16 mouse cellular contexts compared by ENCODE assay signal in genomic region chr4:53126794-53127193, GRCm38 (mm10). TPM values are rescaled to one million over a fixed set of nuclear protein-coding genes. Genes with fewer than 3 reads are reported as not detected.
A peak's percentile ranks its signal among the peaks of the same experiment; 100 is the strongest.
DNase-seq lines count a peak whose midpoint lies in the region; TF ChIP-seq lines count a peak whose summit lies in the region.
"Had no signal": no experiment of that assay in that cellular context is flagged by ENCODE, and none has a peak within 500 bp of the region (broad histone marks: within the 10 kb centered on the region; RNA-seq: fewer than 3 reads in every experiment).

No protein-coding gene starts in this region.

- TF ChIP-seq CTCF in bone marrow macrophage, adult 2 months (IDR thresholded peaks at IDR 0.05; ENCODE audit: low read depth, low read length), result no peak

- peak; percentile 98 for DNase-seq in heart, adult 11 months
- DNase-seq in heart, adult 8-10 months (ENCODE audit: low spot score), result no peak
- peak; percentile 20 to 50 for DNase-seq in left cerebral cortex, postnatal 10 days (ENCODE audit: extremely low spot score in 1 of 2, low spot score in 2 of 2)
- no peak for DNase-seq in left cerebral cortex, adult 11 months (ENCODE audit: low spot score)
- peak; percentile 50 for DNase-seq in adrenal gland, postnatal 25 days
- DNase-seq in cerebellum, adult 11-12 months, result no peak
- DNase-seq: heart, postnatal 4 days; liver, embryonic 13.5 days; lung, embryonic 14.5 days had no signal

- peaks cover 53% of the 10 kb centered on the region for H3K4me1 ChIP-seq in bone marrow macrophage, adult 2 months (ENCODE audit: control insufficient read depth, insufficient read depth, low read length)
- H3K4me1 ChIP-seq: embryonic facial prominence, embryonic 12.5 days; heart, embryonic 15.5 days; neural tube, embryonic 12.5 days had no signal

- H3K4me3 ChIP-seq in bone marrow macrophage, adult 2 months (ENCODE audit: insufficient read depth, low read length), result no peak overlapping the region
- H3K4me3 ChIP-seq: embryonic facial prominence, embryonic 12.5 days; erythroblast, embryonic 14.5 days; heart, embryonic 15.5 days; kidney, embryonic 15.5 days; limb, embryonic 13.5 days; liver, embryonic 13.5 days; neural tube, embryonic 12.5 days had no signal

- H3K27ac ChIP-seq in bone marrow macrophage, adult 2 months (ENCODE audit: insufficient read depth, low read depth, low read length), result peak overlapping the region; percentile 25; the same call in 1 of the 2 replicates
- H3K27ac ChIP-seq: embryonic facial prominence, embryonic 12.5 days; heart, embryonic 15.5 days; kidney, embryonic 15.5 days; limb, embryonic 13.5 days; liver, embryonic 13.5 days; neural tube, embryonic 12.5 days had no signal

- no peak for TF ChIP-seq POLR2A in bone marrow macrophage, adult 2 months (IDR thresholded peaks at IDR 0.05; ENCODE audit: borderline replicate concordance, low read depth, low read length)

- intact Hi-C loops in left cerebral cortex, postnatal 10 days (cut with DNase I), result no loop called here

RNA-seq across cellular contexts. Expression of gene Abca1, which starts 32.9 kb away (rescaled TPM):
- total RNA-seq in heart, adult 8-10 months (2022), result 10 to 100 TPM; 13.6 to 22.8 (median 16.8) TPM
- total RNA-seq in left cerebral cortex, postnatal 10 days (2021), result 10 to 100 TPM; 30.1 to 30.2 TPM
- 165 and 265 TPM in 2 replicates for total RNA-seq in adrenal gland, postnatal 25 days (2021)
- polyA plus RNA-seq in bone marrow macrophage, adult 2 months (2012; ENCODE audit: insufficient read depth, insufficient read length, missing spikeins), result 55.9 and 64.3 TPM in 2 replicates

Comparison
In these comparisons a context has a peak if more than half of its experiments do, and no peak if none do; other contexts are left out.
1. DNase-seq: peak in heart, adult 11 months (single experiment), left cerebral cortex, postnatal 10 days (2 of 2) and adrenal gland, postnatal 25 days (single experiment); none in heart, adult 8-10 months (single experiment), left cerebral cortex, adult 11 months (single experiment) and cerebellum, adult 11-12 months (single experiment).